Mouse (Mus musculus) adrenal gland, adult 8-10 months (tissue): ENCODE results near the gene Ube2n. TPM values are rescaled to one million over a fixed set of nuclear protein-coding genes. Genes with fewer than 3 reads are reported as not detected.
"Not testable (repeated sequence)": the region's sequence is repeated elsewhere in the genome, so short reads cannot be mapped to it uniquely, and the experiment has no call there.

Experiments used
- DNase-seq: peaks from one replicate; pipeline ENCODE4 v3.0.0; 2022
- total RNA-seq, 4 experiments: library from RNA; stranded (reverse); gene quantifications; 2 replicates each; pipeline ENCODE4 v1.2.4; 2022

The Ube2n gene
- total RNA-seq, 4 experiments from 2014 or later: 129 to 155 (median 138) TPM

- DNase-seq: no peak
Measured at GRCm38 (mm10) chr10:95525871-95526270, 10.9 kb downstream of the Ube2n start.

- no peak for DNase-seq
Measured at GRCm38 (mm10) chr10:95526495-95527122, 11.7 kb downstream of the Ube2n start.

- DNase-seq: no peak
Measured at GRCm38 (mm10) chr10:95530551-95531121, 15.7 kb downstream of the Ube2n start.

GRCm38 (mm10) chr10:95532916-95533315 lies 18.0 kb downstream of the Ube2n start:
- DNase-seq: no peak

GRCm38 (mm10) chr10:95533382-95533781 lies 18.4 kb downstream of the Ube2n start:
- no peak for DNase-seq

- DNase-seq: no peak
Measured at GRCm38 (mm10) chr10:95535399-95536221, 20.7 kb downstream of the Ube2n start.

- DNase-seq: no peak
Measured at GRCm38 (mm10) chr10:95536222-95536541, 21.2 kb downstream of the Ube2n start.

- no peak for DNase-seq
Measured at GRCm38 (mm10) chr10:95539260-95539659, 24.3 kb downstream of the Ube2n start.

- no peak for DNase-seq
Measured at GRCm38 (mm10) chr10:95539841-95540240, 24.9 kb downstream of the Ube2n start.

- no peak for DNase-seq
Measured at GRCm38 (mm10) chr10:95542916-95543315, 28.0 kb downstream of the Ube2n start.

- no peak for DNase-seq
Measured at GRCm38 (mm10) chr10:95543377-95543776, 28.4 kb downstream of the Ube2n start.

GRCm38 (mm10) chr10:95544004-95544403 lies 29.1 kb downstream of the Ube2n start:
- no peak for DNase-seq

- no peak for DNase-seq
Measured at GRCm38 (mm10) chr10:95544651-95545050, 29.7 kb downstream of the Ube2n start.

GRCm38 (mm10) chr10:95545051-95545450 lies 30.1 kb downstream of the Ube2n start:
- DNase-seq: no peak

GRCm38 (mm10) chr10:95546178-95546577 lies 31.2 kb downstream of the Ube2n start:
- DNase-seq: no peak

- no peak for DNase-seq
Measured at GRCm38 (mm10) chr10:95548154-95548826, 33.3 kb downstream of the Ube2n start.

GRCm38 (mm10) chr10:95549080-95549479 lies 34.1 kb downstream of the Ube2n start:
- DNase-seq: not testable (repeated sequence)

GRCm38 (mm10) chr10:95550506-95550905 lies 35.6 kb downstream of the Ube2n start:
- DNase-seq: no peak

- no peak for DNase-seq
Measured at GRCm38 (mm10) chr10:95551752-95552151, 36.8 kb downstream of the Ube2n start.

- no peak for DNase-seq
Measured at GRCm38 (mm10) chr10:95552326-95552725, 37.4 kb downstream of the Ube2n start.

- DNase-seq: no peak
Measured at GRCm38 (mm10) chr10:95555866-95556265, 40.9 kb downstream of the Ube2n start.

GRCm38 (mm10) chr10:95557337-95557828 lies 42.4 kb downstream of the Ube2n start:
- no peak for DNase-seq

- no peak for DNase-seq
Measured at GRCm38 (mm10) chr10:95559426-95559825, 44.5 kb downstream of the Ube2n start.
